Mouse (Mus musculus) testis, adult 2 months (tissue): ENCODE results near the gene BC049730.

Experiments used
- CTCF ChIP-seq: fragments of 200-500 bp; IDR thresholded peaks from 2 replicates; pipeline ENCODE4 v1.5.1; 2012; ENCODE audit warnings: low read depth, mild to moderate bottlenecking, inconsistent platforms, low read length, moderate library complexity; ENCODE audit not compliant: control insufficient read depth, insufficient read depth, insufficient replicate concordance
- POLR2A ChIP-seq: fragments of 200-500 bp; IDR thresholded peaks from 2 replicates; pipeline ENCODE4 v1.6.1; 2012; ENCODE audit warnings: low read depth, mild to moderate bottlenecking, inconsistent platforms, low read length, moderate library complexity; ENCODE audit not compliant: control insufficient read depth

DNA sequence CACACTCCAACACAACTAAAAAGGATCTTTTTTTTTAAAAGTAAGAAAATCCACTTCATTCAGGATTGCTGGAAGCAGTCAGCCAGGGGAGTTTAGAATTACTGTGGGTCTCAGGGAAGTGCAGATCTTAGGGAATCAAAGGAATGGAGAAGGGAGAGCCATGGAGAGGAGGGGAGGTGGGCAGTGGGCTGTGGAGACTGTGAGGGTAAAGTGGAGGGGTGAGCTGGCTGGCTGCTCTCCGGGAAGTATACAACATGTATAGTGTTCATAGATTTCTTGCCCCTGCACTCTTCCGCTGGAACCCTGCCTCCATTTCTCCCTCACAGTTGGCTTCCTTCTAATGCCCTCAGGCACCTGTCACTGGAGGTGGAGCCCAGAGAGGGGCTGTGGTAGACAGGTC, 42.6 kb downstream of the BC049730 start:
- no peak for TF ChIP-seq CTCF
- TF ChIP-seq POLR2A: no peak
